Mouse (Mus musculus) MEL-GATA-1-ER (cell line): ENCODE data around the gene Oprd1.

Experiments
- DNase-seq: peaks from one replicate; pipeline ENCODE4 v3.0.0-alpha.2; 2012; ENCODE audit warnings: low read depth; ENCODE audit errors: extremely low read depth

Gene Oprd1

DNA sequence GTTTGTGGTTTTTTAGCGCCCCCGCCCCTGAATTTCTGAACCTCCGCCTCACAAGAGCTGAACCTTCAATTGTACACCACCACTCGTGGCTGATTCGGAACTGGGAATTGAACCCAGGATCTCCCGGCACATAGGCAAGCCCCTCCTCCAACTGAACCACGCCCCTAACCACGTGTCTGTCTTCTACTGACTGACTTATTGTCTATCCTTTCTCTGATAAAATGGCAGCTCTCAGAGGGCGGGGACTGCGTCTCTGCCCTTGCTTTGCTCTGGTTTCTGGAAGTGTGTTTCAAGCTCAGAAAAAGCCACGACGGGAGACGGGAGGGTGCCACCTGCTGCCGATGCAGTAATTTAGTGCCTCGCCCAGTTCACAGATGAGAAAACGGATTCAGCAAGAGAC, 10.4 kb downstream of the Oprd1 start:
- no peak for DNase-seq

DNA sequence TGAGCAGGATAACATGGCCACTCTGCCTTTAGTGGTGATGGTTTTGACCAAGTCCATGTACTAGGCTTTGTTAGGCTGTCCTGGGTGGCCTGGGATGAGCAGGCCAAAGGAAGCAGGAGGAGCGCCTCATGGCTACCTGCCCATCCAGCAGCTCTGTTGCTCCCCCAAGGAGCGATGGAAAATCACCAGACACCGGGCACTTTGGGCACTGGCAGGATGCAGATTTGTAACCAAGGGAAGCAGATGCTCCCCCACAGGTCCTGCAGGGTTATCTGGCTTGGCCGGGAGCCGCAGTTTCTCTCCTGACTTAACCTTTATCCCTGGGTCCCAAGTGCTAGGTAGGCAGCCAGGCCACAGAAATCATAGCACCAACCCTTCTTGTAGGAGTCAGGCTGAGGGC, 10.9 kb downstream of the Oprd1 start:
- DNase-seq = no peak

DNA sequence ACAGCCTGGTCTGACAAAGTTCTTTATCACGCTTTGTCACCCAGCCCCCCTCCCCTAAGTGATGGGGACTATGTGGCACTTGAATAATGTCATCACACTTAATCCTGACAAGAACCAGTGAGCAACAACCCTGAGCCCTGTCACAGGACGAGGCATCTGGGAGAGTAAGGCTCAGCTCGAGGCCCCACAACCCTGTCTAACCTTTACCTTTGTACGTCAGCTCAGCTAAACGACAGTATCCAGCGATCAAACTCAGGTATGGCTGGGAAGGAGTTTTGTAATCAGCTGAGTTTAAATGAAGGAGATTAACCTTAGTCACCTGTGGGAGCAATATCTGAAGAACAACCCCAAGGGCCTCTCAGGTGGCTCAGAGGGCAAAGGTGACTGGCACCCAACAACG, 12.0 kb downstream of the Oprd1 start:
- DNase-seq = no peak

DNA sequence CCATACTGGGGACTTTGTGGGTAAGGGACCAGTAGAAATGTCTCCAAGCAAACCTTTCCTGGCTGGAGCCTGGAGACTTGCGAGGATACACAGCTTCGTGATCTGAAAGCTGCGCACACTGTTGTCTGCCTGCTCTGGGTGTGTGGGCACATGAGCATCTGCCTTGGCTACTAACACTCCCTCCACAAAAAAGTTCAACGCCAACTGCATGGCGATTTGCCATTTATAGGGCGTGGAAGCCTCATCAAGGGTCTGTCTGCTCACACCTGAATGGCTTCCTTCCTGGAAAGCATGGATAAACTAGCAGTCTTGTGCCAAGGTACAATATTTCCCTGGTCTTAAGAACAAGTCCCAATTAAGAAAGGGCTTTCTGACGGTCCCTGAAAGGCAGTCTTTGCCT, 12.5 kb downstream of the Oprd1 start:
- no peak for DNase-seq

DNA sequence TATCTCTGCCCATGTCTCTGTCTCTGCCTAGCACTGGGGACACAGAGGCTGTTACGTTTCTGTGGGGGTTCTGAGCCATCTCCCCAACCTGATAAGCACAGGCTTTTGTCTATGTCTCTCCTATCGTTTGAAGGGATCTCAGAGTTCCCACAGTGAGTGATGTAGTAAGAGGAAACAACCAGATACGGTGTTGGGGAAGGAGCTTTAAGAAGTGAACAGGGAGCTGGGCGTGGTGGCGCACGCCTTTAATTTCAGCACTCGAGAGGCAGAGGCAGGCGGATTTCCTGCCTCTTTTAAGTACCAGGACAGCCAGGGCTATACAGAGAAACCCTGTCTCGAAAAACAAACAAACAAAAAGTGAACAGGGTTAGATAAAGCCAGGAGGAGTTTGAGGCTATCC, 13.2 kb downstream of the Oprd1 start:
- DNase-seq = no peak

DNA sequence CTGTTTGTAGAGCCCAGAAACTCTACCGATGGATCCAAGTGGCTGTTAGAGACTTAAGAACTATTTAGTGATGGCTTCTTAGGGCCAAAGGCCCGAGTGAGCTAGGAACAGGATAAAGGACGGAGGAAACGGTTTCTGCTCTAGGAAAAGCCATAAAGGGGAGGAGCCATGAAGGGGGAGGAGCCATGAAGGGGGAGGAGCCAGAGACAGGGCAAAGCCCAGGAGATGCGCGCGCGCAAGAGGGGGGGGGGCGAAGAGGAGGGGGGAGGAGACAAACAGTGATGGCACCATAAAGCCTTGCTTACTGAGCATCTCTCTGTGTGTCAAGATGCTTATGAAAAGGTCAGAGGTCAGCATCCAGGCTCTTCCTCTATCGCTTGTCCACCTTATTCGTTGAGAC, 13.6 kb downstream of the Oprd1 start:
- DNase-seq = no peak

DNA sequence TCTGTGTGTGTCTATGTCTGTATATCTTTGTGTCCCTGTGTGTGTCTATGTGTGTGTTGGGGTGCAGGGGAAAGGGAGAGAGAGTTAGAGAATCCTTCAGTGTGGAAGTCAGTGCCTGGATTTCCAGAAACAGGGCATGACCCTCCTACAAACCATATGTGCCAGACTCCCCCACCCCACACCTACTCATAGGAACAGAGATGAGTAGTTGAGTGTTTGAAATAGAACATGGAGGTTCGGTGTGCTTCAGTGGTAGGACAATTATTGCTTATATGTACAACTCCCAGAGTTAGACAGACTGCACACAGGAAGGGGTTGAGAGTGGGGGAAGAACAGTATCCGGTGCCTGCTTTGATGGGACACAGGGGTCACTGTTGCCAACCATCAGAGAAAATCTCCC, 14.2 kb downstream of the Oprd1 start:
- no peak for DNase-seq

DNA sequence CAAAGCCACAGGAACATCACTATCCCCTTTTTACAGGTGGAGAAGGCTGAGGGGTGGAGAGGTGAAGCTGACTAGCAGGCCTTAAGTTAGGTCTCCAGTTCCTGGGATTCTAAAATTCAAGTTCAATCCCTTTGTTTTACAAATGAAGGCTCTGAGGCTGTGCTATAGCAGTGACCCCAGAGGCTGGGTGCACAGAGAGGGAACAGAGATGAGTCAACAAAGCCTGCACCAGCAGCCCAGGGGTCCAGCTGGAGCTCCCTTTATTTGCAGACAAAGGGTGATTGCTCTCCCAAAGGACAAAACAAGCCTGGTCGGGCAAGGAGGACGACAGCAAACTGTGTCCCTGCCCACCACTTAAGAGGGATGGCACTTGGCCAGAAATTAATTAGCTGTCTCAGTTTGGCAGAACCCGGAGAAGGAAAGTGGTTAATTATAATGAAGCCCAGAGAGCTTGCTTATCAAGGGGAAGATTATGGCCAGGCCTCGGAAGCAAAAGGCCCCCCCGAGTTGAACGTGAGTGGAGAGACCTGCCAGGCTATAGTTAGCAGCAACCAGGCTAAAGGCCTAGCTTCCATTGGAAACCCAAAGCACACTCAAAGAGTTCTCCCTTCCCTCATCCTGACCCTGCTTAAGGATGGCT, 15.2 kb downstream of the Oprd1 start:
- no peak for DNase-seq

DNA sequence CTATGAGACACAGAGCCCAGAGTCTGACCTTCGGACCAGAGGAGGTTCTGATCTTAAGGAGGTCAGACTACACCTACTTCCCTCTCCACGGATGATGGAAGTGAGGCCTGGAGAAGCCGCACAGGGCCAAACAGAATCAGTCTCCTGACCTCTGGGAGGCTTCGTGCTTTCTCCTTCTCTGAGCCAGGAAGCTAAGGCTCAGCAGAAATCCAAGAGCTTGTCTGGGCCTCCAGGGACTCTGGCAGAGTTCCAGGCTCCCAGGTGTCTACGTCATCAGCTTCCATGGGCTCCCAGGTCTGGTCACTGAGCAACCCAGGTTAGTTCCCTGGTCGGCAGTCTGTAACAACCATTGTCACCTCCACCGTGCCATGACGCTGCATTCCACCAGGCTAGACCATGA, 17.2 kb downstream of the Oprd1 start:
- no peak for DNase-seq

DNA sequence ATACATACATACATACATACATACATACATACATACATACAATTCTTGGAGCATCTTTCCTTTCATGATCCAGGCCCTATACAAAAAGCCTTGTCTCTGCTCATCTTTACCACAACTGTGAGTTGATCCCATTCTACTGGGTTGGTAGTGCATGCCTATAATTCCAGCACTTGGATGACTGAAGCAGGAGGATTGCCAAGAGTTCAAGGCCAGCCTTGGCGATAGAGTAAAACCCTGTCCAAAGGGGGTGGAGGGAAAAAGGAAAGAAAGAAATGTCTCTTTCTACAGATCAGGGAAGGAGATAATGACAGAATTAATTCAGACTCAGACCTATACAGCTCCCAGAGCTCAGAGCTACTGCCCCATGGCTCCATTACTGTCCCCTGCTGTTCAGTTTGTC, 21.1 kb downstream of the Oprd1 start:
- DNase-seq = no peak

DNA sequence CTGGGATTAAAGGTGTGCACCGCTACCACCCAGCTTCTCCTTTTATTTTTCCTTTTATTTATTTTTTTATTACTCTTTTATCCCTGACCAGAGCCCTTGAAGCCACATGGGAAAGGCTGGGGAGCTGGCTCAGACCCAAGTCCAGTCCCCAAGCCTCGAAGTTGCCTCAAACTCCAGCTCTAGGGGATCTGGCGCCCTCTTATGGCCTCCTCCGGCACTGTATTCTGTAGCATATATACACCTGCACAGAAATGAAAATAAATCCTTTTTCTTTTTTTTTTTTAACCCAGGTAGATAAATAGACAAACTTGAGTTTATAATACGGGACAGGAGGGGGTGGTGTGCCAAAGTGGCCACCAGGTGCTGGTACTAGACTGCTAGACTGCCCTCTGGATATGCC, 22.6 kb downstream of the Oprd1 start:
- DNase-seq = no peak

DNA sequence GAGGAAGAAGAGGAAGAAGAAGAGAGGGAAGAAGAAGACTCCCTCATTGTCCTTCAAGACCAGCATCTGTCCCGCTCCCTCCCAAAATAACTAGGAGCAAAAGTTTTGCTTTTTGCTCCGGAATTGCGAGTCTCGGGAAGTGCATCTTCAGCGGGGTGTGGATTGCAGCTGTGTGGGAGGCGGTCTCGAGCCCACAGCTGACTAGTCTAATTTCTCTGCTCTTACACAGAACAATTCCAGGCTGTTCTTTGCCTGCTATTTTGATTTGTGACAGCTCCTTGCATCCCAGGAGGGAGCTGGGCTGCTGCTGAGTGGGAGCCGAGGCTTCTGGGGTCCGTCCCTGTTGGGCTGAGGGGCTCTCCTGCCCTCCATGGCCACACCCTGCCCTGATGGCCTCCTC, 24.7 kb downstream of the Oprd1 start:
- DNase-seq = no peak

DNA sequence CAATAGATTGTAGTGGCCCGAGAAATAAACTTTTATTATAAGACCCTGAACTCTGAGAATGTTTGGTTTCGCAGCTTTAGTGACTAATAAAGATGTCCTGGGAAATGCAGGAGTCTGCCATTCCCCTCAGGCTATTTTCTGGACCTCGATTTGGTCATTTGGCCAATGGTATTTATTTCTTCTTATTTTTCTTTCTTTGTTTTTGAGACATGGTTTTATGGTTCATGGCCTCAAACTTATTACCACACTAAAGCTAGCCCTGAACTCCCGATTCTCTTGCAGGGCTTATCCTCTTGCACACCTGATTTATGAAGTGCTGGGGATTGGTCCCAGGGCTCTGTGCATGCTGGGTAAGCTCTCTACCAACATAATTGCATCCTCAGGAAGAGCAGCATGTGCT, 28.0 kb downstream of the Oprd1 start:
- DNase-seq = no peak

DNA sequence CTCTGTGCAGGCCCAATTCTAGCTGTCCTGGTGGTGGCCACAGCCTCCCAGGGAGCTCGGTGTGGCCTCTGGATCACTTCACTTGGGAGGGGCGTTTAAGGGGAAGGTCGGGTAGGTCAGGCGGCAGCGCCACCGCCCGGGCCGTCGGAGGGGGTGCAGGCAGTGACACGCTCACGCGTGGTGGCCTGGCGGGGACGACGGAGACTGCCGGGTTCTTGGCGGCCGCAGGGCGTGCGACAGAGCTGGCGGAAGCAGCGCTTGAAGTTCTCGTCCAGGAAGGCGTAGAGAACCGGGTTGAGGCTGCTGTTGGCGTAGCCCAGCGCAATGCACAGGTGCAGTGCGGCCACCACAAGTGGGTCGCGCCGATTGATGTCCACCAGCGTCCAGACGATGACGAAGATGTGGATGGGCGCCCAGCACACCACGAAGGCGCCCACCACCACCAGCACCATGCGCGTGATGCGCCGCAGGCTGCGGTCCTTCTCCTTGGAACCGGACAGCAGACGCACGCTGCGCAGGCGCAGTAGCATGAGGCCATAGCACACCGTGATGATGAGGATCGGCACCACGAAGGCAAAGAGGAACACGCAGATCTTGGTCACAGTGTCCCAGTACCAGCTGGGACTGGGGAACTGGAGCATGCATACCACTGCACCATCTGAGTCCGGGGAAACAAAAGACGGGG, 30.7 kb downstream of the Oprd1 start:
- DNase-seq = no peak

DNA sequence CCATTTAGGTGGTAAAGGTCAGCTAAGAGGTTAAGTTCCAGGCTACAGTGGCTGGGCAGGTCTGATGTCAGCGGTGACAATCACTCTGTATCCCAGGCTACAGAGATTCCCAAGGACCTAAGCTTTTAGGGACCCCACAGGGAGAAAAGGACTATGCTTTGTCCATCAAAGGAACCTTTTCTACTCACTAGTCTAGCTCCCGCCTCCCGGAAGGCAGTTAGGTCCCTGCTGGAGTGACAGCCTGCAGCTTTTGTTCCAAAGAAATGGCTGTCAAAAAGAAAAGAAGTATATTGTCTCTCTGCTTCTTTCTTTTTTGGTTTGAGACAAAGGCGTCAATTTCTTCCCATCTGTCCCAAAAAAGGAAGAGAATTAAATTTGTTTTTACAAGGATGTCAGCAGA, 33.1 kb downstream of the Oprd1 start:
- no peak for DNase-seq

DNA sequence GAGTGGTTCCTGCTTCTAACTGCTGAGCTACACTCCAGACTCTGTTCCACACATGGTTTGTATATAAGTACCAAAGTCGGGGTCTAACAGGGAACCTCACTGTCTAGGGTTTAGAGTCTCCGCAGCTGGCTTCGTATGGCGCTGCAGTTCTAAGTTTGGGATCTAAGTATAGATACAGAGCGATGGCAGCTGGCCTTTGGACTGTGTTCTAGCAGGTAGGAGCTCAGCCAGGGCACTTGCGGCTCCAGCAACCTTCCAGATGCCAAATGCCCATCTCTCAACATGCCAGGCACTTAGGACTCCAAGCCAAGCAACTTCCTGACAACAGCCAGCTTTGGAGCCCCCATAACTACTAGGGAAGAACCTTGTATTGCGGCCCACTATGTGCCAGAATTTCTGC, 36.1 kb downstream of the Oprd1 start:
- DNase-seq = no peak

DNA sequence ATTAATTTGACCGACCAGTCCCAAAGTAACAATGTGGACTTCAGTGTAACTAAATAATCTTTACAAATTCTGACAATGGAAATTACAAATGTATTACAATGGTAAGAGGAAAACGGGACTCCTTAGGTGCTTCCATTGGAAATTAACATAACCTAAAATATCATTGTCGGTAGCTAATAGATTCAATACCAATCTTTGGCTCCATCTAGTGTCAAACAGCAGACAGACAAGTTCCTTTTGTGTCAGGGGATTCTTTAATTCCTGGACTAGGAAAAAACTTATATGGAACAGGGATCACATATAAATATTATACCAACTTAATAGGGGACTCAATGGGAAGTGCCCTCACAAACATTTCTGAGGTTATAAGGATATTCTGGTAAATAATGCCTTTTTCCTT, 43.1 kb downstream of the Oprd1 start:
- no peak for DNase-seq

DNA sequence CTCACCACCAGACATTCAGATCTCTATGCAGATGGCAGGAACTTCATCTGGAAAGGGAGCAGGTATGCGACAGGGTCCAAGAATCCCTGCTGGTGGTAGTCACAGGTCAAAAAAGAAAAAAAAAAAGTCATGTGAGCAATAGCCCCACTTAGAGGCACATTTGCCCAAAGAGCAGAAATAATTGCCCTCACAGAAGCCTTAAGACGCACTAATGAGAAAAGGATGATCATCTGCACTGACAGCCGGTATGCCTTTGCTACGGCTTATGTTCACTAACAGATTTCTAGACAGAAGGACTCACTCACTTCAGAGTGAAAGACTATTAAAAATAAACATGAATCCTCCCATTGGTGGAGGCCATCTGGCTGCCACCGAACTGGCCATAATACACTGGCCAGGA, 44.7 kb downstream of the Oprd1 start:
- no peak for DNase-seq

DNA sequence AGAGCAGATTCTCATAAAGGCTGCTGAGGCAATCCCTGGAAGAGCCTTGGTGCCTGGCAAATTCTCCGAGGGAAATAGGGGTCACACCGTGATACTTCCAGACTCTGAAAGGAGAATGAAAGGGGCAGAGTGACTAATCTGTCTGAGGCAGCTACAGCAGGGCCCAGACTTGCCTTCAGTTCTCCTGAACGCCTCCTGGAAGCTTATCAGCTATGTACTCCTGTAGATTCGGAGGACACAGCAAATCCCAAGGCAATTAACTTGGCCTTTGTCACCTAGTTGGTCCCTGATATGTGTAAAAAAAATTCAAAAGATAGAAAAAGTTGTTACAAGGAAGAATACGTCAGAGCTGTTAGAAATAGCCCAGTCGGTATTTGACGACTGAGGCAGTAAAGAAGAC, 49.2 kb downstream of the Oprd1 start:
- DNase-seq = no peak

DNA sequence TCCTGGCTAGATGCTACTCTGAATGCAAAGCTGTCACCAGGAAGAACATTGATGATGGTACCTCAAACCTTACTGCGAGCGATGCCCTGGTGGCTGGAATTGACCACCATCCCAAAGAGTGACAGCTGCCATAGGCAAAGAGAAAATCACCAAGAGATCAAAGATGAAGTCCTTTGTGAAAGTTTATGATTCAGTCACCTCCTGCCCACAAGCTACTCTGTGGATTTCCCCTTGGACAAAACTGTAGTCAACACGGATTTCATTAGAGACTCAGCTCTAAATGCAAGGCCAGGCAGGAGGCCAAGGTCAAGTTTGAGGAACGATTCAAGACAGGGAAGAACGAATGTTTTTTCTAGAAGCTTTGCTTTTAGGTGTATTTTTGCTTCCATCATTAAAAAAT, 50.4 kb downstream of the Oprd1 start:
- DNase-seq = no peak

DNA sequence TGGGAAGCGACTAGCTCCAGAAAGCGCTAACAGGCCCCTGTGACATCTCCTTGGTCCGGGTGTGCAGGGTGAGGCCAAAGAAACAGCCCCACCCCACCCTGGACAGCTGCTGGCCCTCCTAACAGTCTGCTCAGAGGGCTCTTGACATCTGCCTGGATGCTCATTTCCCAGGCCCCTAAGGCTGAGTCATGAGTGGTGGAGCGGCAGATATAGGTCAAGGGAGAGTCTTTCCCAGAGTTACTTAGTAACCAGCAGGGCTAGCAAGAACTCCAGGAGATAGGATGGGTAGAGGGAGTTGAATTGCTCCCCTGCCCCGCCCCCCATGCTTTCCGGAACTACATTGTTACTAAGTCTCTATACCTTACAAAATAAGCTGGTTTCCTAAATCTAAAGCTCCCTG, 51.1 kb downstream of the Oprd1 start:
- no peak for DNase-seq

DNA sequence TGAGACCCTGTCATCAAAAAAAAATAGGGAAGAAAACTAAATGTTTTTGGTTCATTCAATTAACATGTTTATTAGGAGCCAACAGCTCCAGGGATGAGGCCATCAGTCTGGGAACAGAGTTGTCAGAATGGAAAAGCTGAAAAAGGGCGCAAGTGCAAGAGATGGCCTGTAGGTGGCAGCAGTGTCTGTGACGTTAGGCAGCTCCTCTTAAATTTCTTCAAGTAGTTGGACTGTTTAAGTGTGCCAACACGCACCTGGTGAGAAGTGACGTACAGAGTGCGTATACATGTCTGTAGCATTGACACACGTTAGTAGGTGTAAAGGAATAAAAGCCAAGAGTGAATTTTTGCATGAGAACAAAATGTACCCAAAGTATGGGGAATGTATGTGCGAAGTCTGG, 55.4 kb downstream of the Oprd1 start:
- DNase-seq = no peak

DNA sequence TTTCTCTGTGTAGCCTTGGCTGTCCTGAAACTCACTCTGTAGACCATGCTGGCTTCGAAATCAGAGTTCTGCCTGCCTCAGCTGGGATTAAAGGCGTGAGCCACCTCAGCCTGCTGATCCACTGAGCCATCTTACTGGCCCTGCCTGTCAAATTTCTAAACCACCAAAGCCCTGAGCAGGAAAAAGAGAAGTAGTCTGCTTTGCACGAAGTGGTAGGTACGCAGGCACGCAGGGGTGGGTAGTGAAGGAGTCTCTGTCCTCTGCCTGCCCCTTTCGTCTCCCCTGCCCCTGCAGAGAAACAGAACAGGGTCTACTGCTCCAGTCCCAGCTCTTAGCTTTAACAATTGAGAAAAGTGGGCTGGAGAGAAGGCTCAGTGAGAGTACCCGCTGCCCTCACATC, 59.2 kb downstream of the Oprd1 start:
- no peak for DNase-seq
